Mouse (Mus musculus) stomach, embryonic 16.5 days (tissue): ENCODE measurements around the gene Tlx3. TPM values are rescaled to one million over a fixed set of nuclear protein-coding genes. Genes with fewer than 3 reads are reported as not detected.
A peak's percentile ranks its signal among the peaks of the same experiment; 100 is the strongest.

ENCODE experiments used
- ATAC-seq: fragments of 200-750 bp; cut with Nextera tagmentation; 2 replicates; pipeline ENCODE4 v1.8.0; 2017; ENCODE audit warnings: moderate number of reproducible peaks, moderate TSS enrichment; ENCODE audit not compliant: insufficient read depth, low FRiP score
- H3K27ac ChIP-seq: fragments of 300-500 bp; sonication (generic); 2 replicates; pipeline ENCODE4 v1.5.1; 2014; ENCODE audit warnings: low read length
- H3K27me3 ChIP-seq: fragments of 300-500 bp; sonication (generic); 2 replicates; pipeline ENCODE4 v1.6.1; 2014; ENCODE audit warnings: low read length, control low read depth, mixed read lengths; ENCODE audit not compliant: control insufficient read depth, insufficient read depth
- H3K36me3 ChIP-seq: fragments of 300-500 bp; sonication (generic); 2 replicates; pipeline ENCODE4 v1.6.1; 2014; ENCODE audit warnings: low read length; ENCODE audit not compliant: control insufficient read depth, insufficient read depth
- H3K4me1 ChIP-seq: fragments of 300-500 bp; sonication (generic); 2 replicates; pipeline ENCODE4 v1.6.1; 2014; ENCODE audit warnings: low read length, control low read depth, mixed read lengths; ENCODE audit not compliant: control insufficient read depth, insufficient read depth
- H3K4me2 ChIP-seq: fragments of 300-500 bp; sonication (generic); 2 replicates; pipeline ENCODE4 v1.6.1; 2014; ENCODE audit warnings: low read depth, low read length, mixed read lengths
- H3K4me3 ChIP-seq: fragments of 300-500 bp; sonication (generic); replicated peaks from 2 replicates; pipeline ENCODE4 v1.5.1; 2014; ENCODE audit warnings: mild to moderate bottlenecking, low read length
- H3K9ac ChIP-seq: fragments of 300-500 bp; sonication (generic); 2 replicates; pipeline ENCODE4 v1.6.1; 2014; ENCODE audit warnings: low read length
- H3K9me3 ChIP-seq: fragments of 300-500 bp; sonication (generic); replicated peaks from 2 replicates; pipeline ENCODE4 v1.6.1; 2016; ENCODE audit warnings: low read length, control low read depth; ENCODE audit not compliant: control insufficient read depth
- WGBS: fragments of 180-500 bp; shearing (Covaris S2); extraction: QIAGEN DNeasy Blood & Tissue Kit; methylation state at CpG from one replicate; pipeline ENCODE4 v1.1.7; 2014; 5-methylcytosine and 5-hydroxymethylcytosine counted together
- polyA plus RNA-seq: library from polyadenylated mRNA; unstranded; fragments of >200 nt; fragmentation: Nextera tagmentation; extraction: Ambion mirVana; gene quantifications from 2 replicates; pipeline ENCODE4 v1.2.1, GENCODE M21; 2015

The Tlx3 gene
- polyA plus RNA-seq, 1 experiment from 2014 or later: not detected

DNA sequence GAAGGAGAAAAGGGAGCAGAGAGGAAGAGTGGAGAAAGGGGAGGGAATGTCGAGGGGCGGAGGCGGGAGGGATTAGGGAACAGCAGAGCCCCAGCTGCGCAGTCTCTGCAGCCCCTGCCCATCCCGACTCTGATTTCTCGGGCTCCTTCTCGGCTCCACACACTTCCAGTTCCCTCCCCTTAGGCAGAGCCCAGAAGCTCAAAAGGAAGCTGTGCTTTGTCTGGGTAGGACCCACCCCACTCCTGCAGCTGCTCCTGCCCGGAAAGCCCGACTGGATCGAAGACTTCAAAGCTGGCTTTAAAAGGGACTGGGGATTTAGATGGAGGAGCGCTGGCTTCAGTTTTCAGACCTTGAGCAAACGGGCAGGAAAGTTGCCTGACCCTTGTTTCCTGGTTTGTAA is 9.7 kb downstream of the Tlx3 start:
- 1% methylated on average over 12 of the region's 12 CpGs for WGBS
- Histone ChIP-seq H3K9ac (no peak overlapping the region), H3K4me3 (0 out of 2 replicates have a peak overlapping the region, but pooled peaks have one; percentile 4), H3K36me3 (no peaks in the 10 kb centered on the region), H3K4me2 (no peak overlapping the region), H3K27ac (no peak overlapping the region), H3K4me1 (no peaks in the 10 kb centered on the region), H3K27me3 (peaks cover 62% of the 10 kb centered on the region), H3K9me3 (peaks cover 9% of the 10 kb centered on the region; the same call in 1 of the 2 replicates)
- ATAC-seq: no peak

DNA sequence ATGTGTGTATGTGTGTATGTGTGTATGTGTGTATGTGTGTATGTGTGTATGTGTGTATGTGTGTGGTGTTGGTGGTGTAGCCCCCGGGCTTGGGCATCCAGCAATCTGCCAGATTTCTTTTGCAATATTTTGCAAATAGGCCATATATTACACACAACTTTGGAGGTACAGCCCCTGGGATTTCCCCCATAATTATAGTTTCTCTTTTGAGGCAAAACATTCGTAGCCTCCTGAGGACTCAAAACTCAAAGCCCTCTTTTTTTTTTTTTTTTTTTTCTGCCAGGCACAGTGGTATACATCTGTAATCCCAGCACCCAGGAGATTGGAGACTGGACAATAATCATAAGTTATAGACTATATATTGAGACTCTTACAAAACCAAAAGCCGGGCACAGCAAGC is 21.6 kb downstream of the Tlx3 start:
- WGBS: 86% methylated on average over 3 of the region's 3 CpGs
- peaks cover 12% of the 10 kb centered on the region for H3K27me3 ChIP-seq
- H3K4me3 ChIP-seq: no peak overlapping the region
- H3K9ac ChIP-seq: no peak overlapping the region
- no peaks in the 10 kb centered on the region for H3K36me3 ChIP-seq
- 0 out of 2 replicates have a peak, but pooled peaks cover 5% of the 10 kb centered on the region for H3K4me1 ChIP-seq
- no peaks in the 10 kb centered on the region for H3K9me3 ChIP-seq
- H3K27ac ChIP-seq: no peak overlapping the region
- no peak overlapping the region for H3K4me2 ChIP-seq
- ATAC-seq: no peak

DNA sequence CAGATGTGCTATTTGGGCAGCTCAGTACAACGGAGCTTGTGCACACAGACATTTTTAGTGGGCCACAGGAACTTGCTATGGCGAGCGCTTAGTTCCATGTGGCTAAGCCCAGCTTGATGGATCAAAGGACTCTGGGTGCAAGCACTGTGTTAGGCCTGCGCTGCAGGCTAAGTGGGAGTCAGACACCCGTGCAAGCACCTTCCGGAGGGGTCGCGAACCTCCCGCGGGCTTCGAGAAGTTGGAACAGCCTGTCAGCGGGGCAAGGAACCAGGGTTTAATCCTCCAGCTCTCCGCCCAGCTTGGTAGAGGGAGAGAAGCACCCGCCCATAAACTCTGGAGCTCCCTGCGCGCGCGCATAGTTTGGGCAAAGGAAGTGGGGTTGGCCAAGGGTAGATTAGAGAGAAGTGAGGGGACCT is 22.7 kb downstream of the Tlx3 start:
- ATAC-seq: no peak
- Histone ChIP-seq H3K4me3 (peak overlapping the region; percentile 24), H3K27me3 (peaks cover 12% of the 10 kb centered on the region)

DNA sequence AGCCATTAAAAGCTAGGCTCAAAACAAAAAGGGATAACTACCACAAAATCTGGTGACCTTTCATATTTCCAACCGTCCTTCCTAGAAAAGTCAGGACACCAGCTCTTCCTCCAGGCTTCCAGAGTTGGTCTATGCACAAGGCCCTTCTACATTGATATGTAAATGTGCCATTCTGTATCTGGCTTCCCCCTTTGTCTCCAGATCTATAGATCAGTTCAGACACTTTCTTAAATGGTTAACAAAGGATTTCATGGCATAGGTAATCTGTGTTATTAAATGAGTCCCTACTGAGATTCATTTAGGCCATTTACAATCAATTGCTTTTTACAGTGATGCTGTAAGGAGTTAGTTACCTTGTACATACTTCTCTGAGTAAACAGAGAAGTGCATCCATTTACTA is 23.6 kb downstream of the Tlx3 start:
- no peaks in the 10 kb centered on the region for H3K36me3 ChIP-seq
- H3K27me3 ChIP-seq: peaks cover 12% of the 10 kb centered on the region
- H3K9ac ChIP-seq: no peak overlapping the region
- H3K9me3 ChIP-seq: no peaks in the 10 kb centered on the region
- ATAC-seq: no peak
- H3K4me1 ChIP-seq: 0 out of 2 replicates have a peak, but pooled peaks cover 5% of the 10 kb centered on the region
- 82% methylated on average over 1 of the region's 1 CpGs for WGBS
- no peak overlapping the region for H3K4me2 ChIP-seq
- no peak overlapping the region for H3K27ac ChIP-seq
- no peak overlapping the region for H3K4me3 ChIP-seq

More for the DNA sequence above, 22.7 kb downstream of the Tlx3 start:
- Histone ChIP-seq H3K27ac (no peak overlapping the region), H3K9ac (peak overlapping the region; percentile 9; the same call in 1 of the 2 replicates), H3K4me1 (0 out of 2 replicates have a peak, but pooled peaks cover 5% of the 10 kb centered on the region), H3K4me2 (peak overlapping the region; percentile 47), H3K9me3 (no peaks in the 10 kb centered on the region), H3K36me3 (no peaks in the 10 kb centered on the region)
- 3% methylated on average over 18 of the region's 18 CpGs for WGBS

DNA sequence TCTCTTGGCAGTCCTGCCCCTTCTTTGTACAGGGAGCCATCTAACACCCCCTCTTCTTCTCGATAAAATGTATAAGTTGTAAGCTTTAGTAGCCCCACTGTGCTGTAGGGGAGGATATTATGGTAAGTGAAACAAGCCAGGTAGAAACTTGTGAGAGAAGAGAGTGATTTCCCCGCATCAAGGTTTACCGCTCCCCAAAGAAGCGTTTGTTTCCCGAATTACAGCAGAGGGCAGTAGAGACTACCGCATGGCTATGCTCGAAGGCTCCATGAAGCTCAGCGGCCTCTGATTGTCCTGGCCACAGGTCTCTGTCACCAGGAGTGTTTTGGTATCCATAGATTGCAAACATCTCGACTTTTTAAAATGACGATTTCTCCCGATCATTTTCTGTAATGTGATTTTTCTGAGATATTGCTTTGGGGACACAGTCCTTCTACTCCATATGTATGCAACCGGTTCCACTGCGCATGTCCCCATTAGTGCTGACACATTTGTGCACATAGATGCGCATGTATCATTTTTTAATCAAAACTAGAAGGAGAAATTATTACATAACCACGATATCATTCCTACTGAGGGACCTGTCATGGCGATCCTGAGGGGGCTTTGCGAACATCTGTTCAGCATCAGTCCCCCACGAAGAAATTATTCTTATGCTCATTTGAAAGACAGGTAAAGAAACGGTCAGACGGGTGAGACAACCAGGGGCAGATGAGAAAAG is 26.7 kb downstream of the Tlx3 start:
- no peak overlapping the region for H3K9ac ChIP-seq
- no peak overlapping the region for H3K4me3 ChIP-seq
- H3K27me3 ChIP-seq: peaks cover 12% of the 10 kb centered on the region
- 0 out of 2 replicates have a peak, but pooled peaks cover 5% of the 10 kb centered on the region for H3K4me1 ChIP-seq
- H3K36me3 ChIP-seq: no peaks in the 10 kb centered on the region
- no peak overlapping the region for H3K4me2 ChIP-seq
- no peak overlapping the region for H3K27ac ChIP-seq
- WGBS: 32% methylated on average over 20 of the region's 20 CpGs
- ATAC-seq: no peak; the same call in 1 of the 2 replicates
- H3K9me3 ChIP-seq: no peaks in the 10 kb centered on the region

DNA sequence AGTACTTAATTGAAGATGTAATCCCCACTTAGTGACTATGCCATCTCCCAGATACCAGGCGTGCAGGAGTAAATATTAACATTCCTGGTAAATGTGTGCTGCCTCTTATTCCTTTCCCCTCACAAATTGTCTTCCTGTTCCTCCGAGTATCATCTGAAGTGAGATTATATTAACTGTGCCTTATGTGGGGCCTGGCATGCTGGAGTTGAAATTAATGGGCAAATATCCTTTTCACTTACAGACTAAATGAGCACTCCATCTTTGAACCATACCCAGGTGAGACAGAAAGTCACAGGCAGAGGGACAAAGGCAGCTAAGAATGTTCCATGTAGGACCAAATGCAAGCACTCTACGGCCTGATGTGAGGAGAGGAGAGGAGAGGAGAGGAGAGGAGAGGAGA is 27.6 kb downstream of the Tlx3 start:
- H3K4me1 ChIP-seq: 0 out of 2 replicates have a peak, but pooled peaks cover 2% of the 10 kb centered on the region
- no peaks in the 10 kb centered on the region for H3K36me3 ChIP-seq
- no peak overlapping the region for H3K27ac ChIP-seq
- 56% methylated on average over 3 of the region's 3 CpGs for WGBS
- H3K4me3 ChIP-seq: no peak overlapping the region
- H3K9ac ChIP-seq: no peak overlapping the region
- no peak overlapping the region for H3K4me2 ChIP-seq
- H3K27me3 ChIP-seq: peaks cover 17% of the 10 kb centered on the region
- no peaks in the 10 kb centered on the region for H3K9me3 ChIP-seq
- no peak for ATAC-seq

DNA sequence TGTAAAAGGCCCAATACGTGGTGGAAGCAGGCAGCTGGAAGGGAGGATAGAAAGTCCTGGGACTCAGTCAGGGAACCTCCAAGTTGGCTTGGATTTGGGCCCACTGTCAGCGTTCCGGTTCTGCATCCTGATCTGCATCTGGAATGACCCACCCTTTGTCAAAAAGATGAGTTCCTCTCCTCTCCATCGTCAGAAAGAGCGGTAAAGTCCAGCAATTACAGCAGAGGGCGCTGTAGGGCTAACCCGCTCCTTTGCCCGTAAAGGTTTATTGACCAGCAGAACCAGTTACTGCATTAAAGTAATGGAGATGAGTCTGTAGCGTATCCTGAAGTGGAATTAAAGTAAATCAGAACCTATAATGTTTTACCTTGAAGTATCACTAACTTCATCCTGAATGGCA is 32.9 kb downstream of the Tlx3 start:
- no peak overlapping the region for H3K4me3 ChIP-seq
- no peak for ATAC-seq
- no peak overlapping the region for H3K9ac ChIP-seq
- H3K27ac ChIP-seq: no peak overlapping the region
- H3K27me3 ChIP-seq: peaks cover 10% of the 10 kb centered on the region; the same call in 1 of the 2 replicates
- no peaks in the 10 kb centered on the region for H3K9me3 ChIP-seq
- H3K4me2 ChIP-seq: no peak overlapping the region
- no peaks in the 10 kb centered on the region for H3K4me1 ChIP-seq
- H3K36me3 ChIP-seq: no peaks in the 10 kb centered on the region
- WGBS: 15% methylated on average over 9 of the region's 9 CpGs

DNA sequence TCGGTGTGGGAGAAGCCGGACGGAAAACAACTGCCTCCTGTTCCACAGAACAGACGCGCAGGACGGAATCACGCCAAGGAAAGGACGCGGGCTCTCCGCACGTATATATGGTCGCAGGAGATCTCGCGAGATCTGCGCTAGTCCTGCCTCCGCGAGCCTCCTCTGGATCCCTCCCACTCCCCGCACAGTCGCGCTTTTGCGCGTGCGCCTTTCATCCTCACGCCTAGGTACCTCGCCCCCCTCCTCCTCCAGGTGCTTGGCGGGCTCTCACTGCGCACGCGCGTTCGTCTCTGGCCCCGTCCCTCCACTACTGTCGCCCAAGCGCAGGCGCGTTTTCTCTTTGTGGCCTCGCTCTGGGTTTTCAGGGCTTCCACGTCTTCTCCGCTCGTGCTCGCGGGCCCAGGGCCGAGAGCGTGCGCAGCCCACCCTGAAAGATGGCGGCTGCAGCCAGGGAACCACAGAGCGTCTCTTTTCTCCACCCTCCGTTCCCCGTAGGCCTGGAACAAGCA is 40.3 kb downstream of the Tlx3 start, which contains the start of gene Npm1:
Npm1 (minus strand) TSS at position 209 of the 509 bp plus-strand sequence.
- H3K36me3 ChIP-seq: peaks cover 12% of the 10 kb centered on the region; the same call in 1 of the 2 replicates
- ATAC-seq: peak; percentile 97
- no peaks in the 10 kb centered on the region for H3K27me3 ChIP-seq
- H3K4me2 ChIP-seq: peak within 1 kb of the TSS; percentile 84
- WGBS: 3% methylated on average over 49 of the region's 49 CpGs
- H3K4me1 ChIP-seq: peaks cover 7% of the 10 kb centered on the region; the same call in 1 of the 2 replicates
- H3K4me3 ChIP-seq: peak within 1 kb of the TSS; percentile 88
- no peaks in the 10 kb centered on the region for H3K9me3 ChIP-seq
- peak within 1 kb of the TSS; percentile 97 for H3K9ac ChIP-seq
- peak within 1 kb of the TSS; percentile 97 for H3K27ac ChIP-seq
